ENCODE assay signal across 17 mouse cellular contexts in the genomic region with DNA sequence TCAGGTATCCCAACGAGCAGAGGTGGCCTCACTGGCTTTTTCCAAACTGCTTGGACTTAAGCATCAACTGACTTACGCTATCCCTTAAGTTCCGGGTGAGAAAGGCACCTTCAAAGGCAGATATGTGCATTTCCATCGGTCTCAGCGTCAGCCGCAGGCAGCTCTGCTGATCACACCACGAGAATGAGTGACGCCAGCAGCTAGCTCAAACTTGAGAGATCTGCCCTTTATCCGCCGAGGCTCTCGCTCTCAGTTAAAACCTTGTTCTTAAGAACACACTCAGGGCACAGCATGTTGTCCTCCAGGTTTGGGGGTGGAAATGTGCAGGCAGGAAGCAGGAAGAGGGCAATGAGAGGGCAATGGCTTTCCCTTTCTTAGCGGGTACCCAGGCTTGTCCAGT. TPM values are rescaled to one million over a fixed set of nuclear protein-coding genes. Genes with fewer than 3 reads are reported as not detected.
"Had no signal": no experiment of that assay in that cellular context is flagged by ENCODE, and none has a peak within 500 bp of the region (broad histone marks: within the 10 kb centered on the region; RNA-seq: fewer than 3 reads in every experiment).

No protein-coding gene starts in this region.

- H3K4me3 ChIP-seq: layer of hippocampus, adult 2 months; limb, embryonic 12.5 days; liver, embryonic 13.5 days; lung, embryonic 15.5 days; midbrain, embryonic 13.5 days; myocyte; neural tube, embryonic 12.5 days had no signal

- DNase-seq: kidney, adult 11 months; kidney, adult 9 months; kidney, postnatal 10 days; kidney, postnatal 4 days; liver; liver, embryonic 13.5 days; liver, postnatal 0 days; lung, postnatal 14 days; thymus, postnatal 14 days had no signal

- H3K36me3 ChIP-seq: limb, embryonic 12.5 days; liver, embryonic 13.5 days; lung, embryonic 15.5 days; midbrain, embryonic 13.5 days; neural tube, embryonic 12.5 days had no signal

- H3K4me1 ChIP-seq: limb, embryonic 12.5 days; liver, embryonic 13.5 days; midbrain, embryonic 13.5 days; neural tube, embryonic 12.5 days had no signal

- H3K27me3 ChIP-seq: limb, embryonic 12.5 days; liver, embryonic 13.5 days; lung, embryonic 15.5 days; midbrain, embryonic 13.5 days; neural tube, embryonic 12.5 days had no signal

- H3K27ac ChIP-seq: layer of hippocampus, adult 2 months; limb, embryonic 12.5 days; liver, embryonic 13.5 days; lung, embryonic 15.5 days; macrophage; midbrain, embryonic 13.5 days; neural tube, embryonic 12.5 days had no signal

RNA-seq across cellular contexts. Expression of a gene that starts 1.6 kb away (rescaled TPM):
- polyA plus RNA-seq: macrophage; midbrain, embryonic 13.5 days; neural tube, embryonic 12.5 days had no signal

RNA-seq across cellular contexts. Expression of a gene that starts 16.3 kb away (rescaled TPM):
- polyA plus RNA-seq: limb, embryonic 12.5 days; liver, embryonic 13.5 days; liver, postnatal 0 days; lung, embryonic 15.5 days; macrophage; midbrain, embryonic 13.5 days; myocyte; neural tube, embryonic 12.5 days; stomach, embryonic 14.5 days had no signal

RNA-seq across cellular contexts. Expression of a gene that starts 42.3 kb away (rescaled TPM):
- polyA plus RNA-seq: limb, embryonic 12.5 days; liver, embryonic 13.5 days; liver, postnatal 0 days; lung, embryonic 15.5 days; macrophage; midbrain, embryonic 13.5 days; myocyte; neural tube, embryonic 12.5 days; stomach, embryonic 14.5 days had no signal
